Mouse (Mus musculus): ENCODE data around the gene Dand5. TPM values are rescaled to one million over a fixed set of nuclear protein-coding genes. Genes with fewer than 3 reads are reported as not detected.

The Dand5 gene
- polyA plus RNA-seq, 1 experiment from 2014 or later: 2.9 TPM

DNA sequence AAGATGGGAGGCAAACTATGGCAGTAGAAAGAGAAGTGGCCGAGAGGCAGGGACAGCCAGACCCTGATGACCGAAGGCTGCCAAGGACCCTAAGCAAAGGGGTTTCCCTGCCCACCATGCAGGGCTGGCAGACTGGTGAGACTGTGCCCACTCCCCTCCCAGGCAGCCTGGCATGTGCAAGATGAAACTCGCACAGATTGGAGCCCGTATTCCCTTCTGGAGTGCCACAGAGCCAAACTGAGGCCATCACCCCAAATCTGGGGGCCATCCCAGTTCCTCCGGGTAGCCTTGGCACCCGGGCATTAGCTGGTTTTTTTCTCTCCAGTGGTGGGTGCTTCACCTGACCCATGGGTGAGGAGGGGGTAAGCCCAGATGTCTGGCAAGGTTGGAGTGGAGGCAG is 24.7 kb downstream of the Dand5 start:
- ATAC-seq (ENCODE audit: insufficient read depth): no peak
- peaks cover 91% of the 10 kb centered on the region for H3K27me3 ChIP-seq
- H3K4me2 ChIP-seq: no peak overlapping the region
- WGBS (ENCODE audit: insufficient replicate concordance): 72% methylated on average over 6 of the region's 6 CpGs
- H3K9me3 ChIP-seq (replicated peaks): no peaks in the 10 kb centered on the region
- no peak overlapping the region for H3K4me3 ChIP-seq (replicated peaks)
- no peak overlapping the region for H3K9ac ChIP-seq
- peaks cover 36% of the 10 kb centered on the region for H3K4me1 ChIP-seq (replicated peaks)
- no peak overlapping the region for H3K27ac ChIP-seq (replicated peaks)
- H3K36me3 ChIP-seq (replicated peaks): no peaks in the 10 kb centered on the region

- Histone ChIP-seq H3K27me3 (peaks cover 85% of the 10 kb centered on the region), H3K4me2 (no peak overlapping the region), H3K9ac (no peak overlapping the region), H3K4me3 (replicated peaks) (no peak overlapping the region), H3K27ac (replicated peaks) (no peak overlapping the region), H3K36me3 (replicated peaks) (no peaks in the 10 kb centered on the region), H3K4me1 (replicated peaks) (peaks cover 36% of the 10 kb centered on the region), H3K9me3 (replicated peaks) (no peaks in the 10 kb centered on the region)
- no peak for ATAC-seq (ENCODE audit: insufficient read depth)
- WGBS (ENCODE audit: insufficient replicate concordance): 81% methylated on average over 15 of the region's 15 CpGs
Observed at GRCm38 (mm10) chr8:84797256-84797797, 25.3 kb downstream of the Dand5 start.

- no peak for ATAC-seq (ENCODE audit: insufficient read depth)
- WGBS (ENCODE audit: insufficient replicate concordance): 70% methylated on average over 7 of the region's 7 CpGs
- H3K4me3 ChIP-seq (replicated peaks): no peak overlapping the region
- no peak overlapping the region for H3K4me2 ChIP-seq
- peaks cover 75% of the 10 kb centered on the region for H3K27me3 ChIP-seq
- H3K36me3 ChIP-seq (replicated peaks): no peaks in the 10 kb centered on the region
- H3K4me1 ChIP-seq (replicated peaks): peaks cover 22% of the 10 kb centered on the region
- no peaks in the 10 kb centered on the region for H3K9me3 ChIP-seq (replicated peaks)
- H3K27ac ChIP-seq (replicated peaks): no peak overlapping the region
- H3K9ac ChIP-seq: no peak overlapping the region
Observed at GRCm38 (mm10) chr8:84794486-84794885, 28.1 kb downstream of the Dand5 start.

DNA sequence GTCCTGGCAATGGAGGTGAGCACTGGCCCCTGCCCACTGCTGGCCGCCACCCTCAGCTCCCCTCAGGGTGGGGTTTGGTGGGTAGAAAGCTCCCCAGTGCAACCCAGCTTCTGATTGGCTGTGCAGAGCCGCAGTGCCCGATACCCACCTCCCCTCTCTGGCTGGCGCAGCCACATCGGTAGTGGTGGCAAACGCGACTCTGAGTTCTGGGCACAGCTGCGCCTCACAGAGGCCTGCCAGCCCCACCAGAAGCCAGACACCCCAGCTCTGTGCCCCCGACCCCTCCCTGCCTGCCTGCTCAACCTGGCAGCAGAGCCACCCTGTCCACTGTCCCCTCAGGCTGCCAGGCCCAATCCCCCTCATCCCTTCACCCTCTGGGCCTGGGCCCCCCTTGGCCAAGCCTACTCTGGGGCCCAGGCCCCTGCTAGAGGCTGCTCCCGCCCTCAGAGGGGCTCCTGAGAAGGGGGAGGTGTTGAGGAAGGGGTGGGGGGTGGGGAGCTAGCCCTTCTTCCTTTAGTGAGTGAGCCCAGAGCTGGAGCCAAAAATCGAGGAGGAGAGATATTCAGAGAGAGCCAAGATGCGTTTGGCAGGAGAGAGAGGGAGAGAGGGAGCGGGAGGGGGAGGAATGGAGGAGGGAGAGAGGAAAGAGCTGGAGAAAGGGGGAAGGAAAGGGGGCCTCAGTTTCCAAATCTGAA is 28.7 kb downstream of the Dand5 start:
- H3K4me2 ChIP-seq: no peak overlapping the region

DNA sequence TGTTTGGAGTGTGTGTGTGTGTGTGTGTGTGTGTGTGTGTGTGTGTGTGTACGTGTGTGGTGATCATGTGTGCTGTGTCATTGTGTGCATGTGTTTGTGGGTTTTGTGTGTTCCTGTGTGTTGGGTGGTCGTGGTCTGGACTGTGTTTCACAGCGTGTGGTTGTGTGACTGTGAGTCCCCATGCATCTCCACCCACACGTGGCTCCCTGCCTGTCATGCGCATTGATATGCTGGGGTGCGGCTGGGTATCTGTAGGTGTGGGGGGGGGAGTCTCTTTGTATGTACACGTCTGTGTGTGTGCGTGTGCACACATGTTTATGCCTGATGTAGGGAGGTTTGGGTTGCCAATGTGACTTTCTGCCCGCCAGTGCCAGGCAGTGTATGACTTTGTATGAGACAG is 29.5 kb downstream of the Dand5 start:
- H3K9ac ChIP-seq: no peak overlapping the region
- H3K27me3 ChIP-seq: peaks cover 75% of the 10 kb centered on the region
- no peak overlapping the region for H3K4me2 ChIP-seq

More for the DNA sequence above, 28.7 kb downstream of the Dand5 start:
- H3K27me3 ChIP-seq: peaks cover 75% of the 10 kb centered on the region
- H3K9me3 ChIP-seq (replicated peaks): no peaks in the 10 kb centered on the region
- WGBS (ENCODE audit: insufficient replicate concordance): 68% methylated on average over 13 of the region's 13 CpGs
- H3K27ac ChIP-seq (replicated peaks): no peak overlapping the region
- peaks cover 17% of the 10 kb centered on the region for H3K4me1 ChIP-seq (replicated peaks)
- ATAC-seq (ENCODE audit: insufficient read depth): no peak
- no peaks in the 10 kb centered on the region for H3K36me3 ChIP-seq (replicated peaks)
- no peak overlapping the region for H3K9ac ChIP-seq
- no peak overlapping the region for H3K4me3 ChIP-seq (replicated peaks)

GRCm38 (mm10) chr8:84792429-84792947 is 30.1 kb downstream of the Dand5 start:
- Histone ChIP-seq H3K4me3 (replicated peaks) (no peak overlapping the region), H3K36me3 (replicated peaks) (no peaks in the 10 kb centered on the region), H3K27me3 (peaks cover 75% of the 10 kb centered on the region), H3K4me2 (no peak overlapping the region), H3K27ac (replicated peaks) (no peak overlapping the region), H3K4me1 (replicated peaks) (peaks cover 8% of the 10 kb centered on the region), H3K9me3 (replicated peaks) (no peaks in the 10 kb centered on the region), H3K9ac (no peak overlapping the region)
- WGBS (ENCODE audit: insufficient replicate concordance): 67% methylated on average over 12 of the region's 12 CpGs
- no peak for ATAC-seq (ENCODE audit: insufficient read depth)

More for the DNA sequence above, 29.5 kb downstream of the Dand5 start:
- H3K4me1 ChIP-seq (replicated peaks): peaks cover 9% of the 10 kb centered on the region
- no peaks in the 10 kb centered on the region for H3K36me3 ChIP-seq (replicated peaks)
- no peaks in the 10 kb centered on the region for H3K9me3 ChIP-seq (replicated peaks)
- H3K4me3 ChIP-seq (replicated peaks): no peak overlapping the region
- no peak overlapping the region for H3K27ac ChIP-seq (replicated peaks)
- WGBS (ENCODE audit: insufficient replicate concordance): 63% methylated on average over 9 of the region's 9 CpGs
- no peak for ATAC-seq (ENCODE audit: insufficient read depth)

DNA sequence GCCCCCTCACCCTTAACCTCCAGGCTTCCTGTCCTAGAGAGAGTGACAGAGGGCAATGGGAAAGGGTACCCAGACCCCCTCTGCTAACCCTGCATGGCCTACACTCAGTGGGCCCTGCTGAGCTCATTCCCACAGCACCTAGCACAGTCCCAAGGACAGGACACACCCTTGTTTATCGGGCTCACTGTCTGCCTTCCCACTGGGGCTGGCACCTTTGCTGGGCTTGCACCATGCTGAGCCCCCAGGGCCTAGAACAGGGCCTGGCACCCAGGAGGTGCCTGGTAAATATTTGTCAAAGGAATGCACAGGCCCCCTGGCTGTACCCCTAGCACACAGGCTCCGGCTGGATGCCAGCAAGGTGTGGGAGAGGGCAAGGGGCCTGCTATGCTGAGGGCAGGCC is 32.1 kb downstream of the Dand5 start:
- Histone ChIP-seq H3K4me3 (replicated peaks) (no peak overlapping the region), H3K9ac (no peak overlapping the region), H3K27ac (replicated peaks) (no peak overlapping the region), H3K27me3 (peaks cover 76% of the 10 kb centered on the region), H3K36me3 (replicated peaks) (no peaks in the 10 kb centered on the region), H3K4me2 (no peak overlapping the region), H3K4me1 (replicated peaks) (peaks cover 17% of the 10 kb centered on the region), H3K9me3 (replicated peaks) (no peaks in the 10 kb centered on the region)
- no peak for ATAC-seq (ENCODE audit: insufficient read depth)
- WGBS (ENCODE audit: insufficient replicate concordance): 66% methylated on average over 2 of the region's 2 CpGs

DNA sequence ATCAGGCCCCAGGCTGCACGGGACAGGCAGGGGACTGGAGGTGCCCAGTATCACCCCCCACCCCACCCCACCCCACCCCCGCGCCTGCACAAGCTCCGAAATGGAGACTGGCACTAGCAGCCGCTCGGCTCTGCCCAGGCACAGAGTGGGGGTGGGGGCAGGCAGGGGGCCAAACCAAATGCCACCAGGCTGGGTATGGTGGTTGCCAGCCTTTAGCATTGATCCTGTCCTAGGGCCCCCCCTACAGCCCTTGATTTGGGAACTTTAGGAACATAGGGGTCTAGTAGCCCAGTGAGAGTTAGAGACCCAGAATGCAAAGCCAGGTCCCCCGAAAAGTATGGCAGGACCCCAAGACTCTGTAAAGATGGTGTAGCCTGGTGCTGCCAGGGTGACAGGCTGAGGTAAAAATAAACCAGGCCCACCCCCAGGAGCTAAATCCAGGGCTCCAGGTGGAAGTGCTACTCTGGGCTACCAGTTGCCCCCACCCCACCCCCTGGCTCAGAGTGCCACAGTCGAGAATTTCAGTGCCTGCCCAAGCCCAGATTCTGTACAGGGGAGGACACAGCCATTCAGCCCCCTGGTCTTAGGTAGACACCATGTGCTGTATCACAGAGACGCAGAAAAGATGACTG is 32.7 kb downstream of the Dand5 start:
- Histone ChIP-seq H3K9me3 (replicated peaks) (no peaks in the 10 kb centered on the region), H3K36me3 (replicated peaks) (no peaks in the 10 kb centered on the region), H3K9ac (no peak overlapping the region), H3K4me2 (no peak overlapping the region), H3K4me3 (replicated peaks) (no peak overlapping the region), H3K4me1 (replicated peaks) (peaks cover 19% of the 10 kb centered on the region), H3K27ac (replicated peaks) (no peak overlapping the region), H3K27me3 (peaks cover 76% of the 10 kb centered on the region)
- 73% methylated on average over 9 of the region's 9 CpGs for WGBS (ENCODE audit: insufficient replicate concordance)
- no peak for ATAC-seq (ENCODE audit: insufficient read depth)

DNA sequence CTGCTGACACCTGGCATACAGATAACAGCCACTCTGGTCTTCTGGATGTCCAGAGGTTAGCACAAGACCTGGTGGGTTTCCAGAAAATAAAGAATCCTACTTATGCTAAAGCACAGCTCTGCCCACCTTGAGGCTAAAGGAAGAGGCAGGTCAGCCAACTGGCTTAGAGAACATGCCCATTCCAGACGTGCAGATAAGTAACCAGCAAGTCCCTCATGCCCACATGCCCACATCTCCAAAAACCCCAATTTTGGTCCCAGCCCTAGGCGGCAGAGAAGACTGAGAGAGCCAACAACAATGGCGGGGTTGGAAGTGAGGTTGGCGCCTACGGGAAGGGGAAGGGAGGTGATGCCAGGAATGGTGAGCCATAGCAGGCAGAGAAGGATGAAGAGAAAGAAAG is 33.3 kb downstream of the Dand5 start:
- H3K9me3 ChIP-seq (replicated peaks): no peaks in the 10 kb centered on the region
- no peak overlapping the region for H3K9ac ChIP-seq
- peaks cover 76% of the 10 kb centered on the region for H3K27me3 ChIP-seq
- no peaks in the 10 kb centered on the region for H3K36me3 ChIP-seq (replicated peaks)
- peaks cover 25% of the 10 kb centered on the region for H3K4me1 ChIP-seq (replicated peaks)
- H3K27ac ChIP-seq (replicated peaks): no peak overlapping the region
- no peak for ATAC-seq (ENCODE audit: insufficient read depth)
- WGBS (ENCODE audit: insufficient replicate concordance): 47% methylated on average over 5 of the region's 5 CpGs
- H3K4me2 ChIP-seq: no peak overlapping the region
- H3K4me3 ChIP-seq (replicated peaks): no peak overlapping the region

- H3K4me1 ChIP-seq (replicated peaks): peaks cover 26% of the 10 kb centered on the region
- 43% methylated on average over 11 of the region's 11 CpGs for WGBS (ENCODE audit: insufficient replicate concordance)
- peaks cover 79% of the 10 kb centered on the region for H3K27me3 ChIP-seq
- H3K36me3 ChIP-seq (replicated peaks): no peaks in the 10 kb centered on the region
- H3K27ac ChIP-seq (replicated peaks): no peak overlapping the region
- H3K4me3 ChIP-seq (replicated peaks): no peak overlapping the region
- no peak overlapping the region for H3K9ac ChIP-seq
- no peaks in the 10 kb centered on the region for H3K9me3 ChIP-seq (replicated peaks)
- ATAC-seq (ENCODE audit: insufficient read depth): no peak
- H3K4me2 ChIP-seq: no peak overlapping the region
Observed at GRCm38 (mm10) chr8:84788896-84789295, 33.7 kb downstream of the Dand5 start.

DNA sequence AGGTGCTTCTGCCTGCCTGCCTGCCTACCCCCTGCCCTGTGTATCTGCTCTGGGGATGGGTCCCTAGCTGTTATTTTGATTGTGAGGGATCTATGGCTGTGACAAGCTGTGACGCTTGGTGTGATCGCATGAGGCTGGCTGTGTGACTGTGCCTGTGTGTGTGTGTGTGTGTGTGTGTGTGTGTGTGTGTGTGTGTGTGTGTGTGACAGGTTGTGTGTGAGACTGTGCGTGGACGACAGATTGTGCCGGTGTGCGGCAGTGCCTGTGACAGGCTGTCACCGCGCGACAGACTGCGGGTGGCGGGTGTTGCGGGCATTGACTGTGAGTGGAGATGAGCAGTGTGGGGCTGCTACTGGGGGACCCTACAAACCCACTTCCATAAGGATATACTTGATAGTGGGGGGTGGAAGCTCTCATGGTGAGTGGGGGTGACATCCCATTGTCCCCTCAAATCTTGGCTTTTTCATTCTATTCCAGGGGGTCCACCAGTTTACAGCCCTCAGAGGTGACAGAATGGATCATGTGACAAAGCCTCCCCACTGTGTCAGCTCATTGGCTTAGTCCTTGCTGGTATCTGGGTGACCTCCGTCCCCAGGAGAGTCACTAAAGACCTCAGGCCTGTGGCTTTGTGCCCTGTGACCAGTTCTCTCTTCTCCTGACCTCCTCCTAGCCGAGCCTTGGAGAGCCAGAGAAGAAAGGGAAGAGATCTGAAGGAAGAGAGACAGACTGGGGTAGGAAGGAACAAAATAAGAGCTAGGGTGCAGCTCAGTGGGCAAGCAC is 34.9 kb downstream of the Dand5 start:
- Histone ChIP-seq H3K9ac (no peak overlapping the region), H3K27ac (replicated peaks) (no peak overlapping the region), H3K9me3 (replicated peaks) (no peaks in the 10 kb centered on the region), H3K27me3 (peaks cover 83% of the 10 kb centered on the region), H3K4me2 (no peak overlapping the region), H3K4me3 (replicated peaks) (no peak overlapping the region), H3K36me3 (replicated peaks) (no peaks in the 10 kb centered on the region), H3K4me1 (replicated peaks) (peaks cover 23% of the 10 kb centered on the region)
- 37% methylated on average over 14 of the region's 14 CpGs for whole genome bisulfite sequencing (ENCODE audit: insufficient replicate concordance)
- ATAC-seq (ENCODE audit: insufficient read depth): no peak
